Mouse (Mus musculus): Measurements from ENCODE around the gene Gm10382.
"Not testable (repeated sequence)": the region's sequence is repeated elsewhere in the genome, so short reads cannot be mapped to it uniquely, and the experiment has no call there.

Gene Gm10382

DNA sequence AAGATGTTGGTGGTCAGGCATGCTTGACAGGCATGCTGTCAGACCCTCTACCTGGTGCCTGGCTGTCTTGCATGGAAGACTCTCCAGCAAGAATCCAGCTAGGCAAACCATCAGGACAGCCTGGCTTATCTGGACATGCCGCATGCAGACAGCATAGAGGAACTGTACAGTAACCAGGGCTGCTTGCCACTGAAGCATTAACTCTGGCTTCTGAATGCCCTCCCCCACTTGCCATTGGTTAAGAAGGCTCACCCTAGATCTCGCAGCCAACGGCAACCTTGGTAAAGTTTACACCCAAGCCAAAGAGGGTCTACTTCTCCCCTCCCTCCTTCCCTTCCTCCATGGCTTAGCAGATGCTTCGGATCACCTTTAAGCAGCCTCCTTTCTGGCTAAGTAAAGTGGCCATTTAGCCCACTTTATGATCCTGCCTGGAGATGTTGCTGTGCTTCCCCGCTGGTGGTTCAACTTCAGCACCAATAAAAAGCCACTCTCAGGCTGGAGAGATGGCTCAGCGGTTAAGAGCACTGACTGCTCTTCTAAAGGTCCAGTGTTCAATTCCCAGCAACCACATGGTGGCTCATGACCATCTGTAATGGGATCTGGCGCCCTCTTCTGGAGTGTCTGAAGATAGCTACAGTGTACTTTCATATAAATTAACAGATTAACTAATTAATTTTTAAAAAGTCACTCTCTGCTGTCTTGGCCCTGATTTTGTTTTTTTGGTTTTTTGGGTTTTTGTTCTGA is 18.0 kb upstream of the Gm10382 start:
- DNase-seq (ENCODE audit: low read depth, low spot score), result no peak

DNA sequence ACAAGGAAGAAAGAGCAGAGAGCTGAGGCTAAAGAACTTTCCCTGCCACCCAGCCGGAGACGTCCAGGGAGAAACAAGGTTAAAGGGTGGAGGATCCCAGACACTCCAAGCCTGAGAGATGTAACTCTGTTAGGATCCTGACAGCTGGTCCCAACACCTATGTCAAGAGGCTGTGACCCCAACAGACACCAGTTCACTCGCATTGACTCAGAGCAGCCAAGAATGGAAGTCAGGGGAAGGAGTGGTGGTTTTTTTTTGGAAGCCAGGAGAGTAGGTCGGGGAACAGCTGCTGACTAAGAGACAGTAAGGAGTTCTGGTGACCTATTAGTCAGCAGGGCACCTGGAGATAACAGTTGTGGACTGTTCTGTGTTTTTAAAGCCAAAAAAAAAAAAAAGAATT is 17.1 kb upstream of the Gm10382 start:
- DNase-seq (ENCODE audit: low read depth, low spot score), result no peak

DNA sequence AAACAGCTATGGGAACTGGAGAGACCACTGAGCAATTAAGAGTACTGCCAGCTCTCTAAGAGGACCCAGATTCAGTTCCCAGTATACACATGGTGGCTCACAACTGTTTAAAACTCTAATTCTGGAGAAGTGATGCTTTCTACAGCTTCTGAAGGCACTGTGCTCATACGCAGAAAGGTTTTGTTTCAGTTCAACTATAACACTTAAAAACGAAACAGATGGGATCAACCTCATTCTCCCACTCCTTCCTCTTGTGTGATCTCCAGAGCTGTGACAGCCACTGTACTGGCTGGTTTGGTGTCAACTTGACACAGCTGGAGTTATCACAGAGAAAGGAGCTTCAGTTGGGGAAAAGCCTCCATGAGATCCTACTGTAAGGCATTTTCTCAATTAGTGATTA is 13.3 kb upstream of the Gm10382 start:
- DNase-seq (ENCODE audit: low read depth, low spot score), result no peak

DNA sequence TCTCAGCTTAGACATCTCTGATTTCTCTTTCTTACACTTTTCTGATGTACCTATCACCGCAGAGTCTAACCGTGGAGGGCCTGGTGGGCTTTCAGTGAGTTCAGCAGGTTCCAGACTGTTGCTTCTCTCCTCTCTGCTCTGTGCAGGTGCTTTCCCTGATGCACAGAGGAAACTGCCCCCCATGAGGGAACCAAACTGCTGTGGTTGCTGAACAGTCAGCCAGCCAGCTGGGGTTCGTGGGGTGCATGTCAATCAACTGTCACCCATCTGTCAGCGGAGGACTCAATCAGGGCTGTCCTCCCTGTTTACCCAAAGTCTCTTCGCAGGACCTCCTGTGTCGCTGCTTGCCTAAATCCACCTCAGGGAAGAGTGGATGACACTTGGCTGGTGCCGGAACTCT is 11.9 kb upstream of the Gm10382 start:
- DNase-seq (ENCODE audit: low read depth, low spot score), result no peak

DNA sequence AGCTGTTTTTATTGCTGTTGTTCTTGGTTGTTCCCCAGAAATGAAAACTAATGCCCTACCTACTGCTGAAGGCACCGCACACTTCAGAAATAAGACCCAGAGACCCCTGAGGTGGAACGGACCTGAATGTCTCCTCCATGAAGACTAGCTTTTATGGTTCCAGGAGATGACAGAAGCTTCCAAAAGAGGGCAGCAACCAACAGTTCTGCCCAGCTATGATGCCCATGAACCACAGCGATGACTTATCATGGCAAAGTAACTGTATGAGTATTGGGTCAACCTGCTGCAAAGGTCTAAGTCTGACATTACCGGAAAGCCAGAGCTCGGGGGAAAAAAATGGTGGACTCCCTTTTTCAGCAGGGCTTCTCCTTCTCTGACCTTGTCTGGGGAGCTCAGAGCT is 10.2 kb upstream of the Gm10382 start:
- no peak for DNase-seq (ENCODE audit: low read depth, low spot score)

DNA sequence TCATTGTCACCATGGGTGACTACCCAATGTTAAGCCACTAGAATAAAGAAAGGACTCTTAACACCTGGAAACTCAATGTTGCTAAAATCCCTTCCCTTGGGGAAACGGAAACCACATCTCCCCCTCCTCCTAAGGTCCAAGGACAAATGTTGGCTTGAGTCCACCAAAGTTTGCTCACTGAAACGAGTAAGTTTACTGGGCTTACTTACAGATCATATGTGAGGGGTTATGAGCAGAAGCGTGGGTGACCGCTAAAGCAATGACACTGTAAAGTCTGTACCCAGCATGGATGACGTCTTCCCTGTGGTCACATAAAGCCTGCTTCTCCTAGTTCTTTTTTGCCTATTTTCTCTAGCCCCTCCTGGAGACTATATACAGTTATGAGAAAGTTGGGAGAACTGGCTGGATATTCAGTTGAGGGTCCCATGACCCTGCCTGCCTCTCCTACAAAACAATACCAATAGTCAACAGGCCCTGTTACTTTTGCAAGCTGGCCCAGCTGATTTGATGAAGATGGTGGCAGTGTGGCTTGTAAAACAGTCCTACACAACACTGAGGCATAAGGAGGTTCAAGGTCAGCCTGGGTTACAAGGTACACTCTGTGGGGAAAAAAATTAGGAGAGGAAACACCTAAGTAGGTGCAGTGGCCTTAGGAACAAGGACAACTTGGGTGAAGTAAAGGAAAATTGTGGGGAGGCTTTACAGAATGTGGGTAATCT is 7.0 kb upstream of the Gm10382 start:
- DNase-seq (ENCODE audit: low read depth, low spot score), result no peak

DNA sequence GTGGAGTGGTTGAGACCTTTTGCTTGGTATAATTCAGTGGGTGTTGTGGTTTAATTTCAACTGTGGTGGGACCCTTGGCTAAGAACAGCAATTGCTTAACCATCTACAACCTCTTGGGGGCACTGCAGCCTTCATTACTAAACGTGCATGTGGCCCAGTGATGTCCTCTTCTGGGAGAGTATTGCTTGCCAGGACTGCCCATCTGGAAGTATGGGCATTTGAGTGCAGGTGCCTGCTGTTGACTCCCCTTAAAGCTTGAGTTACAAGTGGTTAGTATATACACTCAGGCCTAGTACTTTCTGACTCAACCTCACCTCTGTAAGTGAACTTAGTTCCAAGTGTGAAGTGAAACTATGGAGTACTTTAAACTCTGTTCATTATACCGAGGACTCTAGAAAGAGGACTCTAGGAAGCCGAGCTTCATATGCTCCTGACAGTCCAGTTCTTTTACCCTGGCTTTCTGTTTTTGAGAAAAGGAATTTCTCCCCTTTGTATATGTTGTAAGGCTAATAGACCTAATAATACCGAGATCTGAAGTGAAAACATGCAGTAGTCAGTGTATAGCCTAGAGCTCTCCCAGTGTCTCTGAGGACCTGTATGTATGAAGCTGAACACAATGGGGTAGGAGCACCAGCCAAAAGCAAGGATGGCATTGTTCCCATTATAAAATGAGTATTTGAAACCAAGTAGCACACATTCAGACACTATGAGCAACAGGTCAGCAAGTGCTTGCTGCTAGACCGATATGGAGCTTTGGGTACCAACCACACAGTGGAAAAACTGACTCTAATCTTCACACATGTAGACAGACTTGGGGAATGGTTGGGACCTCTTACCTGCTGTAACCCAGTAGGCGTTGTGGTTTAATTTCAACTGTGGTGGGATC is 6.2 kb upstream of the Gm10382 start:
- DNase-seq (ENCODE audit: low read depth, low spot score), result no peak

DNA sequence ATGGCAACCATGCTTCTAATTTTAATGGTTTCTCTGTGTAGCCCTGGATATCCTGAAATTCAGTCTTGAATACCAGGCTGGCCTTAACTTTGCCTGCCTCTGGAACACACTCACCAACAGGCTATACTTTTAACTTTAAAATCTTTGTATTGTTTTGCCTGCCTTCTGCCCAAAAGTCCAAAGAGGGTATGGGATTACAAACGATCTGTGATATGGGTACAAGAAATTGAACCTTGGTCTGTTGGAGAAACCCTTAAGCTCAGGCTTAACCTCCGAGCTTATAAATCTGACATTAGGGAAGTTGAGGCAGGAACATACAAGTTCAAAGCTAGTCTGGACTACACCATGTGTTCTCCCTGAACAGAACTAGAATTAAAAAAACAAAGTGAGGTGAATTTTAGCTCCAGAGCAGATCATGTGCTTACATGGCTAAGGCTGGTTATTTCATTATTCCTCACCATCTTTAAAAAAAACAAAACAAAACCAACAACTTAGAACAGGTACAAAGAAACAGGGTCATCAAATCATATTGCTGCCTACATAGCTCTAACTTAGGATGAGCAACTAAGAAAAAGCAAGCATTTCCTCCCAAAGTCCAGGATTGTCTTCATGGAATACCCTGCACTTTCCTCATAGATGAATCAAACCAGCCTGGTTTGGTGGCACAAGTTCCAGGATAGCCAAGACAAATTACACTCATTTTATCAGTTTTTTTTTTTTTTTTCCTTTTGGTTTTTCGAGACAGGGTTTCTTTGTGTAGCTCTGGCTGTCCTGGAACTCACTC is 5.3 kb upstream of the Gm10382 start:
- no peak for DNase-seq (ENCODE audit: low read depth, low spot score)

DNA sequence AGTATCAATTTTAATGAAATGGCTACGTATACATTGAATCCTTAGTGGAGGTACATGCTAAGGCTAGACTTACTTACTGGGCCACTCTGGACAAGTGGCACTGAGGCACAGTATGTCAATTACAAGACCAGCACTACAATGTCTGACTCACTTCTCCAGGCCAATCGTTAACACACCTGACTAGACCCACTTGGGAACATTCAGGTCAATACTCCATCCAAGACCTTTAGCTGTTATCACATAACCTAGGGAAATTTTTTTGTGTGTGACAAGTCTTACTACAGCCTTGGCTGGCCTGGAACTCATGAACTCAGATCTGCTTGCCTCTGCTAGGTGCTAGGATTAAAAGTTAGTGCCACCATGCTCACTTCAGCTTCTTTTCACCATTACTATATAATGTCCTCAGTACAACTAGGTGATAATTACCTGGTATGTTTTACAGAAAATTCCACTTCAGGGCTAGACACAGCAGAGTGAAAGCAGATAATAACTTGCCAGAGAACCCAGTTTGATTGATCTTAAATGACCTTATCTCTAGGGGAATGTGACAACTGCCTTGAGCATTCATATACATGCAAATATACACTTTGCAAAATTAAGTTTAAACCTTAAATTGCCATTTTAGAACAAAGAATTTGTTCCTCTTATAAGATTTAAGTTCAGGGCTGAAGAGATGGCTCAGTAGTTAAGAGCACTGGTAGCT is 4.5 kb upstream of the Gm10382 start:
- DNase-seq (ENCODE audit: low read depth, low spot score), result no peak

DNA sequence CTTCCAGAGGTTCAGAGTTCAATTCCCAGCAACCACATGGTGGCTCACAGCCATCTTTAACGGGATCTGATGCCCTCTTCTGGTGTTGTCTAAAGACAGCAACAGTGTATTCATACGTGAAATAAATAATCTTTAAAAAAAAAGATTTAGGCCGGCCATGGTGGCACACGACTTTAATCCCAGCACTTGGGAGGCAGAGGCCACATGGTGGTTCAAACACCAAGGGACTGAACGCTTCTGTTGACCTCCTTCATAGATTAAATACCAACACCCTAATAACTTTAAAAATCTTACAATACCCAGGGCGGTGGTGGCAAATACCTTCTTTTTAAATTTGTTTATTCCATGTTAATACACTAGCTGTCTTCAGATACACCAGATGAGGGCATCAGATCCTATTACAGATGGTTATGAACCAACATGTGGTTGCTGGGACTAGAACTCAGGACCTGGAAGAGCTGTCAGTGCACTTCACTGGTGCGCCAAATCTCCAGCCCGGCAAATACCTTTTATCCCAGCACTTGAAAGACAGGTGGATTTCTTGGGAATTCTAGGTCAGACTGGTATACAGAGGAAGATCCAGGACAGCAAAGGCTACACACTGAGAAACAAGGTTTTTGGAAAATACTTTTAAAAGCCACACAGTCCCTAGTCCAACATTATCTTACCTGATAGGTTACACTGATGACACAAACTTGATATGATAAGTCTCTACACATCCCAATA is 3.7 kb upstream of the Gm10382 start:
- no peak for DNase-seq (ENCODE audit: low read depth, low spot score)

DNA sequence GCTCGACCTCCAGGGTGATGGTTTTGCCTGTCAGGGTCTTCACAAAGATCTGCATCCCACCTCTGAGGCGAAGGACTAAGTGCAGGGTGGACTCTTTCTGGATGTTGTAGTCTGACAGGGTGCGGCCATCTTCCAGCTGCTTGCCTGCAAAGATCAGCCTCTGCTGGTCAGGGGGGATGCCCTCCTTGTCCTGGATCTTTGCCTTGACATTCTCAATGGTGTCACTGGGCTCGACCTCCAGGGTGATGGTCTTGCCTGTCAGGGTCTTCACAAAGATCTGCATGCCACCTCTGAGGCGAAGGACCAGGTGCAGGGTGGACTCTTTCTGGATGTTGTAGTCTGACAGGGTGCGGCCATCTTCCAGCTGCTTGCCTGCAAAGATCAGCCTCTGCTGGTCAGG is 1.8 kb upstream of the Gm10382 start:
- not testable (repeated sequence) for DNase-seq (ENCODE audit: low read depth, low spot score)

DNA sequence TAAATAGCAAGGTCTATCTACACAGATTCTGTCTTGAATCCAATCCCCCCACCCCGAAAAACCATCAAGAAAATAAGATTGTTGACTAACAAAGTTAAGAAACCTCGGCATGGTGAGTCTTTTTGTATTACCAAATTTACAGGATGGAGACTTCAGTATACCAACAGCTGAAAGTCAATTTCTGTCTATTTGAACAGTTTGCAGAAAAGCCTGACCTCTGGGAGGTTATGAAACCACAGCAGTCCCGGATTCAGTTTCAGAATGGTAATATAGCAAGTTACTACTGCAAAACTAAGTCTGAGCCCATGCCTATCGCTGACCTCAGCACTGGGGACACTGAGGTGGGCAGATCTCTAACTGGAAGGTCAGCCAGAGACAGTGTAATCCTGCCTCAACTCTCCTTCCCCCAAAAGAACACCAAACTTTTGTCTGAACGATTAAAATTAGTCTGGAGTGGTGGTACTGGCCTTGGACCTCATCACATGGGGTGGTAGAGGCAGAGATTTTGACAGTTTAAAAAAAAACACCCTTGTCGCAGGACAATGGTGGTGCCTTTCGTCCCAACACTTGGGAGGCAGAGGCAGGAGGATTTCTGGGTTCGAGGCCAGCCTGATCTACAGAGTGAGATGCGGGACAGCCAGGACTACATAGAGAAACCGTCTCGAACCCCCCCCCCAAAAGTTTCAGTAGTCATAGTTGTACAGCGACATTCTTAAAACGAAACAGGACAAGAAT is 597 bp upstream of the Gm10382 start:
- no peak for DNase-seq (ENCODE audit: low read depth, low spot score)

DNA sequence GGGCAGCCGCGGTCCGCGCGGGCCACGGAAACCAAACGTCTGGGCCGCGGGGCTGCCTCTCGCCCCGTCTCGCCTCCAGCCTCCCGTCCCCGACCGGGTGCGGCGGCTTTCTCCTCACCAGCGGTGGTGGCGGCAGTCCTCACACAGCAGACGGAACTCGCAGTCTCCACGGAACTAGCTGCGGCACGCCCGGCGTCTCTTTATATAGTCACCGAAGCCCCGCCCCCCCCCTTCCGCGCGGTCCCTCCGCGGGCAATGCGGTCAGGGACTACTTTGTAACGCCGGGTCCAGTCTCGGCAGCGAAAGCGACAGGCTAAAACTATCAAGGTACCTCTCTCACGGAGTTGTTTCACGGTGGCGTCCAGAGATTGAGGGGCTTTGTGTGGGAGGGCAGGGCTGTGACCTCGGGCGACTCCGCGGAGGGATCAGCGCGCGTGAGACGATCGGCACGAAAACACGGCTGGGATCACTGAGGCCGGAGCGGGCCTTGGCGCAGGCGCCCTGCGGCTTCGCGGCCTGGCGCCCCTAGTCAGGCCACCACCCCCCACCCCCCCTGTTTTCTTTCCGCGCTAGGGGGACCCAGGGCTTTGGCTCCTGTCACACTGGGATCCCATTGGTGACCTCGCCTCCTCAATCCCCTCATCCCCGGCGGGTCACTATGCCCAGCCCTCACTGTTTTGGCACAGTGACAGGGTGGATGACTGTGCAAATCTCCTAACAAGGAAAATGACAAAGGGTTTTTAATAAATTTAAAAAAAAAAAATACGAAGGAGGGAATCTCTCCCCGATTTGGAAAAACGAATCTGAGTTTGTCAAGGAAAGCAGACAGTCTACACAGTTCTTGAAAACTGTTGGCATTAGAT is 688 bp downstream of the Gm10382 start, which contains the start of gene Ubc:
Gene Ubc, minus strand, starts transcription at position 624 of the 863 bp plus-strand sequence.
- DNase-seq (ENCODE audit: low read depth, low spot score), result no peak

DNA sequence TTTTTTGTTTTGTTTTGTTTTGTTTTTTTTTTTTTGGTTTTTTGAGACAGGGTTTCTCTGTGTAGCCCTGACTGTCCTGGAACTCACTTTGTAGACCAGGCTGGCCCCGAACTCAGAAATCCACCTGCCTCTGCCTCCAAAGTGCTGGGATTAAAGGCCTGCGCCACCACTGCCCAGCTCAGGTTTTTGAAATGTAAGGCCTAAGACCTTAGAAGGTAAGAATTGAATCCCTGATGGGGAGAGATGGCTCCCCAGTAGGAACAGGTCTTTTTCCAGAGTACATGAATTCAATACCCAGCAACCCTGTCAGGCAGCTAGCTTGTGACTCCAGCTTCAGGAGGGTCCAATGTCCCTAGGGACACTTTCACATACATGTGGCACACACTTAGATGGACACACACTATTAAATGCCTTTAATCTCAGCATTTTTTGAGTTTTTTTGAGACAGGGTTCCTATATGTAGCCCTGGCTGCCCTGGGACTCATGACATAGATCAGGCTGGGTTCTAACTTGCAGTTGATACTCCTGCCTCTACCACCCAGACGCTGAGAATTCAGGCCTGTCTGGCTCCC is 1.9 kb downstream of the Gm10382 start:
- DNase-seq (ENCODE audit: low read depth, low spot score), result no peak

DNA sequence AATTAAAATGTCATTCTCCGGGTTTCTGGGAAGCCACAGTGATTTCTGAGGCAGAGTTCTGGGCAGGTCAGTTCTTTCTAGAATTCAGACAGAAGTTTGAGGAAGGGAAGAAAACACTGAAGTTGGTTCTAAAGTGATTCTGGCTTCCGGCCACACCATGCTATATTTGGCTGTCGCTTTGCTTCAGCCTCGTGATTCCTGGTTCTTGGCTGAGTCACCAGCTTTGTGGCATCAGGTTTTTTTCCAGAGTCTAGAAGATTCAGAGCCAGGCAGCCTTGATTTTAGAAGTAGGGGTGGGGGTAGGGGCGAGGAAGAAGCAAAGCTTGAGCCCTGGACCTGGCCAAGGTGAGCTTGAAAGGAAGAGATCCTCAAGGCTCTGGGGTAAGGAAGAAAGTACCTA is 2.5 kb downstream of the Gm10382 start:
- DNase-seq (ENCODE audit: low read depth, low spot score), result no peak

DNA sequence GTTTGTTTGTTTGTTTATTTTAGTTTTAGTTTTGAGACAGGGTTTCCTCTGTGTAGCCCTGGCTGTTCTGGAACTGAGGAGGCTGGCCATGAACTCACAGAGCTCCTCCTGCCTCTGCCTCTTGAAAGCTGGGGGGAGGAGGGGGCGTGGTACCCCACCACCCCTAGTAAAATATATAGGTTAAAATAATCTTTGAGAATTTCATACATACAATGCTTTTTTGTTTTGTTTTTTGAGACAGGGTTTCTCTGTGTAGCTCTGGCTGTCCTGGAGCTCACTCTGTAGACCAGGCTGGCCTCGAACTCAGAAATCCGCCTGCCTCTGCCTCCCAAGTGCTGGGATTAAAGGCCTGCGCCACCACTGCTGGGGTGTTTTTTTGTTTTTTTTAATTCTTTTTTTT is 3.1 kb downstream of the Gm10382 start:
- DNase-seq (ENCODE audit: low read depth, low spot score), result not testable (repeated sequence)

DNA sequence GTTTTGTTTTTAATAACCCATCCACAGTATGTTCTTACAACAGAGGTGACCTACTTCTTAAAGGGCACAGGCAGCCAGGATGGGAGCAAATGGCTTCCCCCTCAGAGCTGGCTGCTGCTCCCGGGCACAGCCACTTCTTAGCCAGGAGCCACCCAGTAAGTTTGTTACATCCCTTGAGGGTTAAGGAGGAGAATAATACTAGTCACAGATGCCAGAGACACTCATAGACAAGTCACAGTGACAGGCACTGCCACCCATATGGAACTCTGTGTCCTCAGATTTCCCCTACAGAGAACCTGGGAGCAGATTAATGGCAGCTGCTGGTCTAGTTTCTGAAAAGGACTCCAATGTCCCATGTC is 3.5 kb downstream of the Gm10382 start:
- no peak for DNase-seq (ENCODE audit: low read depth, low spot score)

DNA sequence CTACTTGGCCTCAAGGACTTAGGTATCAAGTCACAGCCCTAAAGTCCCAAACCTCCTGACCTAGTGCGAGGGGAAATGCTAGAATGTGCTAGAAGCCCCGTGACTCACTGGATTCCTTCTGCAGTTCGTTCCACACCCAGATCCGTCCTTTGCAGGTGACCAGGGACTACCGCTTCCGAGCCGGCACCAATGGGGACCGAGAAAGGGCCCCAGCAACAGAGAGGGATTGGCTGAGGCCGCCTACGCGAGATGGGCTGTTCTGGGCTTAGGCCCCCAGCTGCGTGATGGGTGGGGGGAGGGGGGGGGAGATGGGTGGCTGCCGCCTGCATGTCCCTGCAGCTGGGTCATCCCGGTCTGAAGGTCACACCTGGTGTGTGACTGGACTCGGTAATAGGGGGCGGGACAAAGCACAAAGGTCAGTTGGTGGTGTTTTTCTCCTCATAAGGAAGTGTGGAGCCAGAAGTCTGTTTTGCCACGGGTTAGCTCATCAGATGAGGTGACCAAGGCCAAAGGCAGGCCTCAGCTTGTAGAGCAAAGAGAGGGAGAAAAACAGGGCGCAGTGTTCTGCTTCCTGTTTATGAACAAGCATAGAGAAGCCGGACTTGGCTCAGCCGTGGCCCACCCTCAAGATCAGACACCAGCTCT is 4.0 kb downstream of the Gm10382 start:
- DNase-seq (ENCODE audit: low read depth, low spot score), result peak; percentile 87
